Mouse (Mus musculus) E14TG2a.4 (cell line): ENCODE data around the gene Tpcn1.

Experiments used
- H3K27me3 ChIP-seq: 2 replicates; pipeline ENCODE4 v1.6.1; 2014; ENCODE audit warnings: low read length, control low read depth; ENCODE audit not compliant: insufficient read depth
- H3K36me3 ChIP-seq: 2 replicates; pipeline ENCODE4 v1.6.1; 2014; ENCODE audit warnings: low read length, control low read depth; ENCODE audit not compliant: insufficient read depth
- H3K4me1 ChIP-seq: replicated peaks from 2 replicates; pipeline ENCODE4 v1.6.1; 2014; ENCODE audit warnings: low read depth, low read length, control low read depth
- H3K4me3 ChIP-seq: replicated peaks from 2 replicates; pipeline ENCODE4 v1.5.1; 2014; ENCODE audit warnings: mild to moderate bottlenecking, low read length
- H3K9me3 ChIP-seq: 2 replicates; pipeline ENCODE4 v1.6.1; 2014; ENCODE audit warnings: low read length, control low read depth
- CTCF ChIP-seq: conservative IDR thresholded peaks from 2 replicates; pipeline ENCODE4 v1.5.1; 2014; ENCODE audit warnings: low read length
- NANOG ChIP-seq: IDR thresholded peaks from 2 replicates; pipeline ENCODE4 v1.6.1; 2014; ENCODE audit warnings: borderline replicate concordance, low read length, mixed read lengths
- POU5F1 ChIP-seq: IDR thresholded peaks from 2 replicates; pipeline ENCODE4 v1.6.1; 2014; ENCODE audit warnings: low read length, borderline replicate concordance

Gene Tpcn1

DNA sequence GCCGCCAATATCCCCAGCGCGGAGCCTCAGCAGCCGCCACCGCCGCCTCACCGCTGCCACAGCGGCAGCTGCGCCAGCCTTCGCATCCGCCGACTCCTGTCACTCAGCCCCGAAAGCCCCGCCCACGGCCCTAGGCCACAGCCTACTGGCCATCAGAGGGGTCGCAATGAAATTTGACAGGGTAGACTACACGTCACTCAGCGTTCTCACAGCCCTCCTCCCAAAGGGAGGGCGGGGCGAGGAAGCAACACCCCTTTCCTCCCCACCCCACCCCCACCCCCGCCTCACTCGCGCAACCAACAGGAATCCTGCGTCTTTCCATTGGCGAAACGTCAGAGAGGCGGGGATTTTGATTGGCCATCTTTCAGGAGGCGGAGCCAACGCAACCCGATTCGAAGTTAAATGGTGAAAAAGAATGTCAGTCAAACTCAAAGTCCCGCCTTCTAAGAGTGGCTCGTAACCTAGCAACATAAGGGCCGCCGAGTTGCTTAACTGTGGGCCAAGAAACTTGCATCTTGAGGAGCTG lies at the start of gene Tpcn1, which contains the start of gene Iqcd:
Tpcn1 (minus strand) TSS at position 105 of the 526 bp plus-strand sequence.
Iqcd (plus strand) TSS at position 448 of the 526 bp plus-strand sequence.
- TF ChIP-seq CTCF, result no peak
- TF ChIP-seq POU5F1, result no peak
- no peak for TF ChIP-seq NANOG
- Histone ChIP-seq H3K36me3 (peaks cover 11% of the 10 kb centered on the region), H3K4me3 (peak within 1 kb of the TSS; percentile 90), H3K4me1 (peaks cover 58% of the 10 kb centered on the region), H3K9me3 (no peaks in the 10 kb centered on the region), H3K27me3 (0 out of 2 replicates have a peak, but pooled peaks cover 2% of the 10 kb centered on the region)

DNA sequence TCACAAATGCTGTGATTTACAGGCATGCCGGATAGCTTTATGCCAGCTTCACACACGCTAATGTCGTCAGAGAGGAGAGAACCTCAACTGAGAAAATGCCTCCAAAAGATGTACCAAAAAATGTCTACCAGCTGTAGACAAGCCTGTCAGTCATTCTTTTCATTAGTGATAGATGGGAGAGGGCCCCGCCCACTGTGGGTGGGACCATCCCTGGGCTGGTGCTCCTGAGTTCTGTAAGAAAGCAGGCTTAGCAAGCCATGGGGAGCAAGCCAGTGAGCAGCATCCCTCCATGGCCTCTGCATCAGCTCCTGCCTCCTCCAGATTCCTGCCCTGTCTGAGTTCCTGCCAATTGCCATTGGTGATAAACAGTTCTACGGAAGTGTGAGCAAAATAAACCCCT lies 47.2 kb upstream of the Tpcn1 start:
- no peaks in the 10 kb centered on the region for H3K36me3 ChIP-seq
- peaks cover 18% of the 10 kb centered on the region for H3K27me3 ChIP-seq
- TF ChIP-seq POU5F1, result no peak
- TF ChIP-seq NANOG, result no peak
- TF ChIP-seq CTCF, result no peak
- H3K9me3 ChIP-seq, result peaks cover 13% of the 10 kb centered on the region
- peaks cover 17% of the 10 kb centered on the region for H3K4me1 ChIP-seq
- no peak overlapping the region for H3K4me3 ChIP-seq

DNA sequence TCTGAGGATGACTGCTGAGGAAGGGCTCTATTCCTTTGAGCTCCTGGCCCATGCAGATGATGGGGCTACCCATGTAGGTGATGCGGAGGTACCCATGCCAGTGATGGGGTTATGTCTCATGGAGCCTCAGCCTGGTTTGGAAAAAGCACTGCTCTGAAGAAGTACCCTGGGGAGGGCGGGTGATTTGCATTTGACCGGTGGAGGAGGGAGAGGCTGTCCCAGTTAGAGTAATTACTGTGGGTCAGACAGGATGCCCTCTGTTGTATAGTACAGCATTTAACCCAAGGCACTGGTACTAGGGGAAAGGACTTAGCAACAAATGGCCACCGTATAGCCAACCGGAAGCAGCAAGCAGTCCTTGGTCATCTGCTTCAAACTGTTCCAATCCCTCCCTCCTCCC lies 46.4 kb upstream of the Tpcn1 start:
- peaks cover 23% of the 10 kb centered on the region for H3K4me1 ChIP-seq
- H3K27me3 ChIP-seq, result peaks cover 26% of the 10 kb centered on the region
- H3K4me3 ChIP-seq, result no peak overlapping the region
- no peaks in the 10 kb centered on the region for H3K36me3 ChIP-seq
- peaks cover 13% of the 10 kb centered on the region for H3K9me3 ChIP-seq
- TF ChIP-seq CTCF (no peak), NANOG (no peak), POU5F1 (no peak)

DNA sequence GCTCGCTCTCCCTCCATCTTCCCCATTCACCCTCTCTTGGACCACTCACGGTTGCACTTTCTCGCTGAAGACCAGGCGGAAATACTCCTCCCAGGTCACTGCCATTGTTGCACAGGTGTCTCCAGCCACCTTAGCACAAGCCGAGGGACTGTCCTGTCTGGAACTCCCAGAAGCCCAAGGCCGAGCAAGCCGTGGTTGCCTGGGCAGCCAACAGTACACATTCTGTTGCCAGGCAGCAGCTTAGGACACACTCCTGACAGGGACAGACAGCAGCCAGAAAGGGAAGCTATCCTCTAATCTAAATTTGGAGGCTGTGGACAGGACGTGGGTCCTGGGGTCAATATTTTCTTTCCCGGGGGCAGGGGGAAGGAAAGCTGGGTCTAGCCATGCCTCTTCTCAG lies 45.7 kb upstream of the Tpcn1 start, which contains the start of gene Cfap73:
Cfap73 (minus strand) TSS at position 105 of the 400 bp plus-strand sequence.
- Histone ChIP-seq H3K36me3 (peaks cover 4% of the 10 kb centered on the region), H3K4me1 (peaks cover 30% of the 10 kb centered on the region), H3K9me3 (peaks cover 13% of the 10 kb centered on the region), H3K27me3 (peaks cover 27% of the 10 kb centered on the region), H3K4me3 (no peak within 1 kb of the TSS)
- TF ChIP-seq NANOG (no peak), CTCF (no peak), POU5F1 (no peak)

DNA sequence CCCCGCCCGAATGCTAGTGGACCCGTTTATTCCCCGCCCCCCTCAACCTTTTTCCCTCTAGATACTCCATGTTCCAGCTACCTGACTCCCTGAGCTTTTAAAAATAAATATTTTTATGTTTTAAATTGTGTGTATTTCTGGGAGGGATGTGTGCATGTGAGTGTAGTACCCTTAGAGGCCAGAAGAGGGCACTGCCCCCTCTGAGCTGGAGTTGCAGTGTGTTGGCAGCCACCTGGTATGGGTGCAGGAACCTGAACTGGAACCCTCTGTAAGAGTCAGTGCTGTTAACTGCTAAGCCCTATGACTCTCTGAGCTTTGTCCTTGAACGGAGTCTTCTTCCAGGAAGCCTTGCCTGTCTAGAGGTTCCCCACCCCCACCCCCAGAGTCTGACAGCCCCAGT lies 43.4 kb upstream of the Tpcn1 start:
- H3K4me1 ChIP-seq, result peaks cover 52% of the 10 kb centered on the region
- no peak for TF ChIP-seq POU5F1
- TF ChIP-seq NANOG, result no peak
- TF ChIP-seq CTCF, result peak; percentile 62
- H3K4me3 ChIP-seq, result no peak overlapping the region
- H3K36me3 ChIP-seq, result peaks cover 27% of the 10 kb centered on the region
- H3K27me3 ChIP-seq, result peaks cover 23% of the 10 kb centered on the region
- H3K9me3 ChIP-seq, result peaks cover 13% of the 10 kb centered on the region

DNA sequence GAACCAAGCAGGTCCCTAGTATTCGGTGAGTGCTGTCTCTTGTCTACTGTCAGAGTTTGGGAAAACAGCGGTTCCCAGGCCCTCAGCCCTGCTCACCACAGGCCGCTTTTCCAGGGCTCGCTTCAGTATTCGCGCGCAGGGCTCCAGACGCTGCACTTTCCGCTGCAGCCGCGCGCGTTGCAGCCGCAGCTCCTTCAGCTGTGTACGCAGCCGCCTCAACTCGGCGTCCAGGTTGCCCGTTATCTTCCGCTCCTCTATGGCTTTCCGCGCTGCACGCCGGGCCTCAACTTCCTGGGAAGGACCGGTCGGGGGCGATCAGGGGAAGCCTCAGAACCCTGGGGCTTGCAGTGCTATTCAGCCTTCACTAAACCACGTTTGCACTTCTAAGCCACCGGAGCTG lies 42.7 kb upstream of the Tpcn1 start:
- H3K9me3 ChIP-seq, result peaks cover 13% of the 10 kb centered on the region
- peak overlapping the region; percentile 51 for H3K4me3 ChIP-seq
- peaks cover 58% of the 10 kb centered on the region for H3K4me1 ChIP-seq
- TF ChIP-seq CTCF, result no peak
- no peak for TF ChIP-seq NANOG
- no peak for TF ChIP-seq POU5F1
- peaks cover 23% of the 10 kb centered on the region for H3K27me3 ChIP-seq
- H3K36me3 ChIP-seq, result peaks cover 32% of the 10 kb centered on the region

DNA sequence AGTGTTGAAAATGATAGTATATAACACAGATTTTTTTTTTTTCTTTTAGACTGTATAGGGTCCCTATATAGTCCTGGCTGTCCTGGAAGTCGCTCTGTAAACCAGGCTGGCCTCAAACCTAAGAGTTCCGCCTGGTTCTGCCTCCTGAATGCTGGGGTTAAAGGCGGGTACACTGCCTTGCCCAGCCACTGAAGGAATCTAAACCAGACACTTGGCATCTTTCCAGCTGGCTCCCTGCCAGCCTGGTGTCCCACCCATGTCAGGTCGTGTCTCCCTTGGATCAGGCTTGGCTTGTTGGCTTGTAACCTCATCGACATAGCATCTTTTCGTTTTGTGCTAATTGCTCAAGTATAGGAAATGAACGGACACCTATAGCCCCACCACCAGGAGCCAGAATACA lies 40.2 kb upstream of the Tpcn1 start:
- no peak overlapping the region for H3K4me3 ChIP-seq
- peaks cover 16% of the 10 kb centered on the region for H3K27me3 ChIP-seq
- H3K36me3 ChIP-seq, result peaks cover 57% of the 10 kb centered on the region
- peaks cover 76% of the 10 kb centered on the region for H3K4me1 ChIP-seq
- H3K9me3 ChIP-seq, result peaks cover 13% of the 10 kb centered on the region
- no peak for TF ChIP-seq NANOG
- TF ChIP-seq POU5F1, result no peak
- TF ChIP-seq CTCF, result no peak

DNA sequence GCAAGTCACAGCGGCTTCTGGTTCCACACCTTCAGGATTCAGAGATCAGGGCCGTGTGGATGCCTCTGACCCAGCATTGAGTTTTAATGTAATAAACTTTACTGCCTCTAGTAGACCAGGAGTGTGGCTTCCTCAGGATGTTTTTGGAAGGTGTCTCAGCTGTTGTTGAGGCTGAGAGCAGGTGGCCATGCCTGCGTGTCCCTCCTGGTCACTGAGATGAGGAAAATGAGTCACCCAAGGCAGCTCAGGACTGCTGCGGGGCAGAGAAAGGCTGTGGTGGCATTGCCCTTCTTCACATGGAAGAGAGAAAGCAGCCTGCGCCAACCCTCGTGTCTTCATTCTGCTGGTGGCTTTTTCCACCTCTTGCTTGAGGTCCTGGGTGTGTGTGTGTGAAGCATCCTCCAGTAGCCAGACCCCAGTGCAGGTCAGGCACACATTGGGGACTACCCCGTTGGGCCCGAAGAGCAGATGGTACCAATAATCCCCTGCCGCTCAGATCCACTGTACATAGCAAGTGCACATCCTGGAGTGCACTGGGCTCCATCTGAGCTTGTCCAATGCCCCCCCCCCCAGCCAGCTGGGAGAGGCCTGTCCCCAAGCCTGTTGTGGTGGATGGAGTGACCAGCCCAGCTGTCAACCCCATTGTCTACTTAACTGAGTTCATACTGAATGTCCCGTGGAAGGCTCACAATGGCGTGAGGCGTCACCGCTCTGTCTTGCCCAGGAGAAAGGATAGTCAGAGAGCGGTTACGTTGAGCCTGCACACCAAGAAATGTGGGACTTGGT lies 39.2 kb upstream of the Tpcn1 start:
- Histone ChIP-seq H3K9me3 (peaks cover 10% of the 10 kb centered on the region), H3K4me3 (no peak overlapping the region), H3K36me3 (peaks cover 66% of the 10 kb centered on the region), H3K27me3 (peaks cover 16% of the 10 kb centered on the region), H3K4me1 (peaks cover 83% of the 10 kb centered on the region)
- TF ChIP-seq CTCF (no peak), POU5F1 (no peak)
